Comparison of ENCODE assay signal across 20 mouse cellular contexts in the genomic region with DNA sequence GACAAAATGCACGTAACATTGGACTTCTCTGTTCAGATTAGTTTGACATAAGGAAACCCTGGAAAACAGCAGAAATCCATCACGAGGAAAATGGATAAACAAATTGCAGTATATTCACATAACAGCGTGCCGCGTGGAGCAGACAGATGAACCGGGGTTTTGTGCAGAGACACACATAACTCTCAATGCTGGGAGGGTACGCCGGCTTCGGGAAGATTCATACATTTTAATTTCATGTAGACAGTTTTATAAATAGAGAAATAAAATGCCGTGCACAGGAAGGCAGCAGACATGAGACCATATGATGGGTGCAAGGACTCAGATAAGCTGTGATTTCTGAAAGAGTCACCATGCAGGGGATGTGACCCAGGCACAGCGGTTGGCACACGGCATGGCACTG.
DNase-seq lines count a peak whose midpoint lies in the region; TF ChIP-seq lines count a peak whose summit lies in the region.
"Had no signal": no experiment of that assay in that cellular context is flagged by ENCODE, and none has a peak within 500 bp of the region (broad histone marks: within the 10 kb centered on the region; RNA-seq: fewer than 3 reads in every experiment).

No protein-coding gene starts in this region.

- peak; percentile 11 to 34 for DNase-seq in layer of hippocampus, adult 2 months (ENCODE audit: low spot score in 2 of 2)
- DNase-seq in layer of hippocampus, adult 9-10 months (ENCODE audit: low spot score): no peak
- peak; percentile 8 for DNase-seq in right cerebral cortex, postnatal 4 days
- DNase-seq in right cerebral cortex, postnatal 36 days (ENCODE audit: low spot score in 2 of 2): no peak
- peak; percentile 12 to 63 for DNase-seq in layer of hippocampus, postnatal 14 days (ENCODE audit: low spot score in 2 of 2)
- DNase-seq in retina, postnatal 1 day: no peak
- DNase-seq: adrenal gland, adult 2 months; adrenal gland, postnatal 25 days; cerebellum, adult 18-20 months; cerebellum, adult 9-10 months; cerebellum, postnatal 14 days; gastrocnemius, postnatal 25 days; heart, adult 18-20 months; heart, postnatal 14 days; heart, postnatal 4 days had no signal

- TF ChIP-seq CTCF in layer of hippocampus, adult 2 months (conservative IDR thresholded peaks at IDR 0.05): no peak

- H3K27ac ChIP-seq in layer of hippocampus, adult 2 months: peak overlapping the region; percentile 55
- H3K27ac ChIP-seq: forebrain, embryonic 10.5 days; forebrain, embryonic 13.5 days; heart, embryonic 13.5 days; hindbrain, embryonic 14.5 days; hindbrain, postnatal 0 days had no signal

- no peak overlapping the region for H3K4me3 ChIP-seq in layer of hippocampus, adult 2 months
- H3K4me3 ChIP-seq: forebrain, embryonic 10.5 days; forebrain, embryonic 13.5 days; heart, embryonic 13.5 days had no signal

Comparison
In these comparisons a context has a peak if more than half of its experiments do, and no peak if none do; other contexts are left out.
1. DNase-seq: peak in layer of hippocampus, adult 2 months (2 of 2), right cerebral cortex, postnatal 4 days (single experiment) and layer of hippocampus, postnatal 14 days (2 of 2); none in layer of hippocampus, adult 9-10 months (single experiment), right cerebral cortex, postnatal 36 days (0 of 2) and retina, postnatal 1 day (single experiment).